Mouse (Mus musculus): ENCODE measurements at regions not wholly inside any gene's neighbourhood (a gene's known extent, or its start where the extent isn't known, plus 50 kb on each side); places are given as distances from the start of the nearest gene placed in this dataset.

- TF ChIP-seq CTCF (IDR thresholded peaks at IDR 0.05; ENCODE audit: borderline replicate concordance, extremely low read depth, insufficient read depth, insufficient read length): no peak
- TF ChIP-seq POLR2A (IDR thresholded peaks at IDR 0.05; ENCODE audit: borderline replicate concordance, extremely low read depth, insufficient read depth, insufficient read length, poor library complexity, severe bottlenecking): no peak
- peak; percentile 14 for DNase-seq (ENCODE audit: low read depth)
Observed at GRCm38 (mm10) chr5:52309317-52310060, 54.1 kb upstream of the Sod3 start.

GRCm38 (mm10) chr5:52296303-52296702 lies 67.3 kb upstream of the Sod3 start:
- no peak for TF ChIP-seq POLR2A (IDR thresholded peaks at IDR 0.05; ENCODE audit: borderline replicate concordance, extremely low read depth, insufficient read depth, insufficient read length, poor library complexity, severe bottlenecking)
- no peak for TF ChIP-seq CTCF (IDR thresholded peaks at IDR 0.05; ENCODE audit: borderline replicate concordance, extremely low read depth, insufficient read depth, insufficient read length)
- DNase-seq (ENCODE audit: low read depth): no peak

DNA sequence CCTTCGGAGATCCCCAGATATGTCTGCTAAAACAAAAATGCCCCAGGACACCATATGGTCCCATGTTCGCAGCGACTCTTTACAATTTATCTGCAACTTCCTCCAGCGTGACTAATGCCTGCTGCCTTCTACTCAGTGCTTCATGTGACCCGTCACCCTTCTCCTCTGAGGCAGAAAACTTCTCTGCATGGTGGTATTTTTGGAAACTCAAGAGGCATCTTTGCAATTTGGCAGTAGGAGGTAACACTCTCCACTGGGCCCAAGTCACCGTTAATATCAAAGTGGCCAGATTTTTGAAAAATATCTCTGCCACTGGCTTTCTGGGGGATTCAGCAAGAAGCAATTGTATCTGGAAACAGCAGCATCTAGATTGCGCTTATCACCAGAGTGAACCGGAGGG lies 69.1 kb upstream of the Sod3 start:
- TF ChIP-seq POLR2A (IDR thresholded peaks at IDR 0.05; ENCODE audit: borderline replicate concordance, extremely low read depth, insufficient read depth, insufficient read length, poor library complexity, severe bottlenecking): no peak
- no peak for TF ChIP-seq CTCF (IDR thresholded peaks at IDR 0.05; ENCODE audit: borderline replicate concordance, extremely low read depth, insufficient read depth, insufficient read length)
- no peak for DNase-seq (ENCODE audit: low read depth)

- no peak for TF ChIP-seq POLR2A (IDR thresholded peaks at IDR 0.05; ENCODE audit: borderline replicate concordance, extremely low read depth, insufficient read depth, insufficient read length, poor library complexity, severe bottlenecking)
- TF ChIP-seq CTCF (IDR thresholded peaks at IDR 0.05; ENCODE audit: borderline replicate concordance, extremely low read depth, insufficient read depth, insufficient read length): no peak
- peak; percentile 33 for DNase-seq (ENCODE audit: low read depth)
Observed at GRCm38 (mm10) chr5:52288319-52288718, 75.3 kb upstream of the Sod3 start.

GRCm38 (mm10) chr5:52280871-52281270 lies 82.7 kb upstream of the Sod3 start:
- TF ChIP-seq POLR2A (IDR thresholded peaks at IDR 0.05; ENCODE audit: borderline replicate concordance, extremely low read depth, insufficient read depth, insufficient read length, poor library complexity, severe bottlenecking) (no peak), CTCF (IDR thresholded peaks at IDR 0.05; ENCODE audit: borderline replicate concordance, extremely low read depth, insufficient read depth, insufficient read length) (no peak)
- no peak for DNase-seq (ENCODE audit: low read depth)

DNA sequence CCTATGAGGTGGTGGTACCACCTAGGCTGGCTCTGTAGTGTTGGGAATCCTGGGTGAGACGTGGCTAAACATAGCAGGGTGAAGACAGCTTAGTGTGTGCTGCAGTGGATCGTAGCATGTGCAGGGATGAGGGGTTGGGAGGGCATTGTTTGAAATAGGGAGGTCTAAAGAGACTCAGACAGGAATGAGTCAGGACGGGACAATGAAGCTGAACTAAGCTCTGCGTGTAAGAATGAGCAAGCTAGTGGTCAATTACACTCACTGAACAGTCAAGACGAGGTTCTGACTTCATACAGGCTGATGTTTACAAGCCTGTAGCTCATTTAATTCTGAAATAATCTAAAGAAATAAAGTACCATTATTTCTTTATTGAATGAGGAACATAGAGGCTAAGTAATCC lies 85.5 kb upstream of the Sod3 start:
- TF ChIP-seq CTCF (IDR thresholded peaks at IDR 0.05; ENCODE audit: borderline replicate concordance, extremely low read depth, insufficient read depth, insufficient read length) (no peak), POLR2A (IDR thresholded peaks at IDR 0.05; ENCODE audit: borderline replicate concordance, extremely low read depth, insufficient read depth, insufficient read length, poor library complexity, severe bottlenecking) (no peak)
- DNase-seq (ENCODE audit: low read depth): no peak

DNA sequence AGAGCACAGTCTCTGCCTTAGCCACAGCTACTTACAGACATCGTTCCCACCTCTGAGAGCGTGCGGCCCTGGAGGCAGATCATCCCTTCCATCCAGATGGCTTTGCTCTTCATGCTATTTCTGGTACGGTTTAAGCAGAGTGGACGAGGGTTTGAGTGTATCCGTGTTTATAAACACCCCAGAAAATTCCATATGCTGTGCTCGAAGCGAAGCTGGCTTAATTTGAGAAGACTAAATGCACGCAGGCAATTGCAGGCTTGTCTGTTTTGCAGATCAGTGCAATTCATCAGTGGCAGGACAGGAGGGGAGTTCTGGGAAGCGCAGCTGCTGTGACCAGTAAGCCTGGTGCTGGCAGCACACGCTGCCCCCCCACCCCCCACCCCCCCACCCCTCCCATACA lies 72.9 kb upstream of the Dhx15 start:
- peak; percentile 14 for DNase-seq (ENCODE audit: low read depth)
- TF ChIP-seq CTCF (IDR thresholded peaks at IDR 0.05; ENCODE audit: borderline replicate concordance, extremely low read depth, insufficient read depth, insufficient read length) (no peak), POLR2A (IDR thresholded peaks at IDR 0.05; ENCODE audit: borderline replicate concordance, extremely low read depth, insufficient read depth, insufficient read length, poor library complexity, severe bottlenecking) (no peak)

DNA sequence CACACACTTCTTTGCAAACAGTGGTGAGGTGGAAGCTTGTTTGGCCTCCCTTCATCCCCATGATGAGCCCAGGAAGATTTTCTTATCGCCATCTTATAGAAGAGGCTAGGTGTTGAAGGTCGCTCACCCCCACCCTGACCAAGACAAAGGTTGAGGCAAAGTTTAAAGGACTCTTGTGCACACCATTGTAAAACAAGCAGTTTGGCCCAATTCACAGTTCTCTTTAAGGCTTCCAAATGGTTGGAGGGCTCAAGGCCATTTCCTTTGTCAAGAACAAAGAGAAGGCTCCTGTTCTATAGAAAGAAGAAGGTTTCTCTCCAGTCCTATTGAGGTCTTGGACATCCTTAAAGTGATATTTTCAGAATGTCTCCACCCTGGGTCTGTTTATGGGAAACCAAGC lies 67.8 kb upstream of the Dhx15 start:
- TF ChIP-seq CTCF (IDR thresholded peaks at IDR 0.05; ENCODE audit: borderline replicate concordance, extremely low read depth, insufficient read depth, insufficient read length) (no peak), POLR2A (IDR thresholded peaks at IDR 0.05; ENCODE audit: borderline replicate concordance, extremely low read depth, insufficient read depth, insufficient read length, poor library complexity, severe bottlenecking) (no peak)
- DNase-seq (ENCODE audit: low read depth): no peak

DNA sequence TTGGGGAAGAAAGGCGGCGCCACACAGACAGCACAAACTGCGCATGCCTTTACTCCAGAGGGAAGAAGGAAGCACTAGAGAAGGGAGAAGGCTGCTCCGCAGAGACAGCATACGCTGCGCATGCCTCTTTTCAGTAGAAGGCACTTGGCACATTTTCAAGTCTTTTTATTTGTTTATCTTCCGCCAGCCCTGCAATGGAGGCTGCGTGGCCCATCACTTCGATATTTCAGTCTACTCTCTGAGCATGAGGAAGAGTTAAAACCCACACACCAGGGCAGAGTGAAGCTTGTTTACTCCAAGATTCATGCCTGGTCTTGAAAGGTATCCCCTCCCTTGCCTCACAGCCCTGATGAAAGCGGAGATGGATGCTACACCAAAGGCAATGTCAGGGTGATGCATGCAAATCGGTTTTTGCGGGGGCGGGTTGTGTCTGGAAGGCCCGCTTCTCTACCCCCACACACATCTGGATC lies 64.3 kb upstream of the Dhx15 start:
- TF ChIP-seq POLR2A (IDR thresholded peaks at IDR 0.05; ENCODE audit: borderline replicate concordance, extremely low read depth, insufficient read depth, insufficient read length, poor library complexity, severe bottlenecking): no peak
- TF ChIP-seq CTCF (IDR thresholded peaks at IDR 0.05; ENCODE audit: borderline replicate concordance, extremely low read depth, insufficient read depth, insufficient read length): no peak
- DNase-seq (ENCODE audit: low read depth): peak; percentile 31

GRCm38 (mm10) chr5:52249804-52250203 lies 59.5 kb upstream of the Dhx15 start:
- DNase-seq (ENCODE audit: low read depth): no peak
- TF ChIP-seq CTCF (IDR thresholded peaks at IDR 0.05; ENCODE audit: borderline replicate concordance, extremely low read depth, insufficient read depth, insufficient read length) (no peak), POLR2A (IDR thresholded peaks at IDR 0.05; ENCODE audit: borderline replicate concordance, extremely low read depth, insufficient read depth, insufficient read length, poor library complexity, severe bottlenecking) (no peak)

- no peak for DNase-seq (ENCODE audit: low read depth)
- TF ChIP-seq POLR2A (IDR thresholded peaks at IDR 0.05; ENCODE audit: borderline replicate concordance, extremely low read depth, insufficient read depth, insufficient read length, poor library complexity, severe bottlenecking) (no peak), CTCF (IDR thresholded peaks at IDR 0.05; ENCODE audit: borderline replicate concordance, extremely low read depth, insufficient read depth, insufficient read length) (no peak)
Observed at GRCm38 (mm10) chr5:52243931-52244330, 53.6 kb upstream of the Dhx15 start.

DNA sequence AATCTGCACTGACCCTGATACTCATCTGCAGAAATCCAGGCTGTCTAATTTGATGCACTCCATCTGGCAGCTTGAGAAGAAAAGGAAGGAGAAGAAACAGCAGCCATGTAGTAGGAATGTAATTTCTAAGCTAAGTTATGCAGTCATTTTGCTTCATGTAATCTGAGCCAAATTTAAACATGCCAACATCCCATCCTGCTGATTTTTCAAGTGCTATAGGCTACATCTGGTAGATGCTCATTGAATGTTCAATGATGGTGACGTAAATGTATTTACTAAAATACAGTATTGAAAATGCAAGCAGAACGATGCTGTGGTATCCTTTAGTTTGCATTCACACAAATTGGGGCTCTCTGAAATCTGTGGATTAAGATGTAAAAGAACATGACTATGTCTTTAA lies 52.1 kb upstream of the Dhx15 start:
- peak; percentile 57 for DNase-seq (ENCODE audit: low read depth)
- TF ChIP-seq POLR2A (IDR thresholded peaks at IDR 0.05; ENCODE audit: borderline replicate concordance, extremely low read depth, insufficient read depth, insufficient read length, poor library complexity, severe bottlenecking) (no peak), CTCF (IDR thresholded peaks at IDR 0.05; ENCODE audit: borderline replicate concordance, extremely low read depth, insufficient read depth, insufficient read length) (no peak)
